Mouse (Mus musculus): ENCODE results near the gene Ghrhr. TPM values are rescaled to one million over a fixed set of nuclear protein-coding genes. Genes with fewer than 3 reads are reported as not detected.

Ghrhr gene
- polyA plus RNA-seq, 1 experiment from 2014 or later, result 0.46 TPM

- no peak for ATAC-seq
- Histone ChIP-seq H3K9ac (ENCODE audit: low read depth, low read length) (no peak overlapping the region), H3K4me2 (ENCODE audit: low read depth, low read length) (no peak overlapping the region), H3K4me3 (ENCODE audit: low read length) (no peak overlapping the region), H3K4me1 (ENCODE audit: control insufficient read depth, insufficient read depth, low read length) (peaks cover 9% of the 10 kb centered on the region; the same call in 1 of the 2 replicates), H3K36me3 (ENCODE audit: control insufficient read depth, insufficient read depth, low read length) (no peaks in the 10 kb centered on the region), H3K27me3 (replicated peaks; ENCODE audit: control insufficient read depth, insufficient read depth, low read length) (no peaks in the 10 kb centered on the region), H3K27ac (ENCODE audit: low read length) (no peak overlapping the region), H3K9me3 (ENCODE audit: control insufficient read depth, low read length) (no peaks in the 10 kb centered on the region)
- WGBS, result 46% methylated on average over 12 of the region's 12 CpGs
These were observed 12.6 kb downstream of the Ghrhr start for GRCm38 (mm10) chr6:55388546-55389169.

- Histone ChIP-seq H3K9me3 (ENCODE audit: control insufficient read depth, low read length) (no peaks in the 10 kb centered on the region), H3K4me1 (ENCODE audit: control insufficient read depth, insufficient read depth, low read length) (0 out of 2 replicates have a peak, but pooled peaks cover 6% of the 10 kb centered on the region), H3K27ac (ENCODE audit: low read length) (no peak overlapping the region), H3K4me2 (ENCODE audit: low read depth, low read length) (no peak overlapping the region), H3K36me3 (ENCODE audit: control insufficient read depth, insufficient read depth, low read length) (no peaks in the 10 kb centered on the region), H3K4me3 (ENCODE audit: low read length) (no peak overlapping the region), H3K27me3 (replicated peaks; ENCODE audit: control insufficient read depth, insufficient read depth, low read length) (no peaks in the 10 kb centered on the region), H3K9ac (ENCODE audit: low read depth, low read length) (no peak overlapping the region)
- no peak for ATAC-seq
- WGBS, result 61% methylated on average over 5 of the region's 5 CpGs
These were observed 13.2 kb downstream of the Ghrhr start for GRCm38 (mm10) chr6:55389321-55389720.

GRCm38 (mm10) chr6:55391814-55392213 is 15.7 kb downstream of the Ghrhr start:
- 31% methylated on average over 4 of the region's 4 CpGs for WGBS
- peaks cover 8% of the 10 kb centered on the region for H3K4me1 ChIP-seq (ENCODE audit: control insufficient read depth, insufficient read depth, low read length)
- H3K4me2 ChIP-seq (ENCODE audit: low read depth, low read length), result no peak overlapping the region
- H3K9me3 ChIP-seq (ENCODE audit: control insufficient read depth, low read length), result no peaks in the 10 kb centered on the region
- no peaks in the 10 kb centered on the region for H3K27me3 ChIP-seq (replicated peaks; ENCODE audit: control insufficient read depth, insufficient read depth, low read length)
- no peak overlapping the region for H3K4me3 ChIP-seq (ENCODE audit: low read length)
- H3K27ac ChIP-seq (ENCODE audit: low read length), result no peak overlapping the region
- H3K9ac ChIP-seq (ENCODE audit: low read depth, low read length), result no peak overlapping the region
- H3K36me3 ChIP-seq (ENCODE audit: control insufficient read depth, insufficient read depth, low read length), result no peaks in the 10 kb centered on the region
- ATAC-seq, result no peak

GRCm38 (mm10) chr6:55392453-55392852 is 16.4 kb downstream of the Ghrhr start:
- WGBS, result 8% methylated on average over 4 of the region's 4 CpGs
- peak; percentile 45; the same call in 1 of the 2 replicates for ATAC-seq

GRCm38 (mm10) chr6:55394854-55395253 is 18.8 kb downstream of the Ghrhr start:
- no peak for ATAC-seq

More at GRCm38 (mm10) chr6:55392453-55392852, 16.4 kb downstream of the Ghrhr start:
- no peaks in the 10 kb centered on the region for H3K9me3 ChIP-seq (ENCODE audit: control insufficient read depth, low read length)
- no peak overlapping the region for H3K9ac ChIP-seq (ENCODE audit: low read depth, low read length)
- H3K27me3 ChIP-seq (replicated peaks; ENCODE audit: control insufficient read depth, insufficient read depth, low read length), result no peaks in the 10 kb centered on the region
- H3K36me3 ChIP-seq (ENCODE audit: control insufficient read depth, insufficient read depth, low read length), result no peaks in the 10 kb centered on the region
- no peak overlapping the region for H3K4me3 ChIP-seq (ENCODE audit: low read length)
- H3K4me1 ChIP-seq (ENCODE audit: control insufficient read depth, insufficient read depth, low read length), result peaks cover 10% of the 10 kb centered on the region
- no peak overlapping the region for H3K27ac ChIP-seq (ENCODE audit: low read length)
- no peak overlapping the region for H3K4me2 ChIP-seq (ENCODE audit: low read depth, low read length)

DNA sequence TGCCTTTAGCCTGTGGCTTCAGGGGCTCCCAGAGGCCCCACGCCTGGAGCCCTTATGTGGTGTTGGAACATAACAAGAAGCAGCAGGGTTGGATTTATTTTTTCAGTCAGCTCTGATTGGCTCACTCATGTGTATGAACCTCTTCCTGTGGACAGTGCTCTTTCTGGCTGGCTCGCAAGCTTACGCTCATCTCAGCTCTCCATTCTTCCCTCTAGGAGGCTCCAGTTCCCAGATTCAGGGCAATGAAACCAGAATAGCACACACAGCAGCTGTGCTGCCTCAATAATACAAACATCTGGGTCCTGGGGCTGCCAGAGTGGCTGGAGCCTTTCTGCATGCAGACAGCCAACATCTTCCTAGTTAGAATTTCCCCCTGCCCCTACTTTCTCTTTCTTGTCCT is 20.1 kb downstream of the Ghrhr start:
- H3K4me2 ChIP-seq (ENCODE audit: low read depth, low read length), result no peak overlapping the region
- H3K9ac ChIP-seq (ENCODE audit: low read depth, low read length), result no peak overlapping the region
- H3K4me1 ChIP-seq (ENCODE audit: control insufficient read depth, insufficient read depth, low read length), result peaks cover 5% of the 10 kb centered on the region
- H3K9me3 ChIP-seq (ENCODE audit: control insufficient read depth, low read length), result no peaks in the 10 kb centered on the region
- peak; percentile 81 for ATAC-seq
- H3K36me3 ChIP-seq (ENCODE audit: control insufficient read depth, insufficient read depth, low read length), result no peaks in the 10 kb centered on the region
- no peaks in the 10 kb centered on the region for H3K27me3 ChIP-seq (replicated peaks; ENCODE audit: control insufficient read depth, insufficient read depth, low read length)
- WGBS, result 29% methylated on average over 3 of the region's 3 CpGs
- H3K27ac ChIP-seq (ENCODE audit: low read length), result peak overlapping the region; percentile 55
- no peak overlapping the region for H3K4me3 ChIP-seq (ENCODE audit: low read length)

More at GRCm38 (mm10) chr6:55394854-55395253, 18.8 kb downstream of the Ghrhr start:
- no peak overlapping the region for H3K9ac ChIP-seq (ENCODE audit: low read depth, low read length)
- H3K9me3 ChIP-seq (ENCODE audit: control insufficient read depth, low read length), result no peaks in the 10 kb centered on the region
- no peaks in the 10 kb centered on the region for H3K27me3 ChIP-seq (replicated peaks; ENCODE audit: control insufficient read depth, insufficient read depth, low read length)
- H3K4me3 ChIP-seq (ENCODE audit: low read length), result no peak overlapping the region
- 77% methylated on average over 10 of the region's 10 CpGs for WGBS
- H3K27ac ChIP-seq (ENCODE audit: low read length), result no peak overlapping the region
- peaks cover 5% of the 10 kb centered on the region for H3K4me1 ChIP-seq (ENCODE audit: control insufficient read depth, insufficient read depth, low read length)
- H3K36me3 ChIP-seq (ENCODE audit: control insufficient read depth, insufficient read depth, low read length), result no peaks in the 10 kb centered on the region
- no peak overlapping the region for H3K4me2 ChIP-seq (ENCODE audit: low read depth, low read length)

DNA sequence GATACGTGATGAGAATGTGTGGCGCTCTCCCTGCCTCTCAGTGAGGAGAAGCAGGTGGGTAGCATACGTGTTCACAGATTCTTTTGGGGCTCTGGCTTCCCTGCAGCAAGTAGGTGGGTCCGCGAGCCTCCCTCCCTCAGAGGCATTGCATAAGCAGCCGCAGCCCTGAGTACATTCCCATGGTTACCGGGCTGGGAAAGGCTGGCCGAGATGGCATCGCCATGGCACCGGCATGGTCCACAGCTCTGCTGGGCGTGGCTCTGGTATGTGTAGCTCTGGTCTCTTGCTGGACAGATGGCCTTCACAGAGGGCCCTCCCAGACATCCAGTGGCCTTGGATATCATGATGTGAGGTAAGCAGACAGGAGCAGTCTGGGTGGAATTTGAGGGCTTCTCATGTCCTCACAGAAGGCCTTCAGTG is 20.5 kb downstream of the Ghrhr start:
- no peak overlapping the region for H3K4me2 ChIP-seq (ENCODE audit: low read depth, low read length)
- H3K4me3 ChIP-seq (ENCODE audit: low read length), result no peak overlapping the region
- H3K27ac ChIP-seq (ENCODE audit: low read length), result peak overlapping the region; percentile 55
- H3K9me3 ChIP-seq (ENCODE audit: control insufficient read depth, low read length), result no peaks in the 10 kb centered on the region
- peaks cover 5% of the 10 kb centered on the region for H3K4me1 ChIP-seq (ENCODE audit: control insufficient read depth, insufficient read depth, low read length)
- H3K36me3 ChIP-seq (ENCODE audit: control insufficient read depth, insufficient read depth, low read length), result no peaks in the 10 kb centered on the region
- no peaks in the 10 kb centered on the region for H3K27me3 ChIP-seq (replicated peaks; ENCODE audit: control insufficient read depth, insufficient read depth, low read length)
- peak; percentile 65 for ATAC-seq
- H3K9ac ChIP-seq (ENCODE audit: low read depth, low read length), result no peak overlapping the region
- WGBS, result 61% methylated on average over 11 of the region's 11 CpGs

DNA sequence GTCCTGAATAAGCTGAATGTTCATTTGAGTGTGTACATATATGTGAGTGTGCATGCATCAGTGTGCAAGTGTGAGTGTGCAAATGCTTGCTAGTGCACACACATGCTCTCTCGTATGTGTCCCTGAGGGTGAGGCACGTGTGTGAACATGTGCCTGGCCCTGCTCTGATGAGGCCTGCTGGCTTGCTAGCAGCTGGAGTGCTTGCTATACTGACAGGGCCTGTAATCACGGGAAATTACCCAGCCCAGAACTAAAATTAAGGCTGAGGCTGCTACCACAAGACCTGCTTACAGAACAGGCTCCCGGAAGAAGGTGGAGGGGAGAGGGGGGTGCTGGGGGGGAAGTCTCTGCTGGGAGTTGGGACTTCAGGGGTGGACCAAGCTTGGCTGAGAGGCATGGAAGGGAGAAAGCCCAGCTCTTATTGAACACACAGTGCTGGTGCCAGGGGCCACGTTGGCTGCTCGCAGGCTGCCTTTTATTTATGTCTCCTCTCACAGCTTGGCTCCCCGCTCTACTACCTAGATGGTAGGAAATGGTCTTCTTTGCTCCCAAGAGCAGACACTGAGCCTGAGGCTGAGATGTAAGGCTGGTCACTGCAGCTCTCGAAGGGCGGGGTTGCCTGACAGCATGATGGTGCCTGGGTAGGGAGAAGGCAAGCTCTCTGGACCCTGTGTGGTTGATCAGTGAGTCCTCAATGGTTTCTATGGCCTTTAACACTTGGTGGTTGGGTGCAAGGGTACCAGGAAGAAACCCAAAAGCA is 23.0 kb downstream of the Ghrhr start:
- Histone ChIP-seq H3K9me3 (ENCODE audit: control insufficient read depth, low read length) (no peaks in the 10 kb centered on the region), H3K36me3 (ENCODE audit: control insufficient read depth, insufficient read depth, low read length) (no peaks in the 10 kb centered on the region), H3K4me1 (ENCODE audit: control insufficient read depth, insufficient read depth, low read length) (peaks cover 5% of the 10 kb centered on the region), H3K27me3 (replicated peaks; ENCODE audit: control insufficient read depth, insufficient read depth, low read length) (no peaks in the 10 kb centered on the region), H3K27ac (ENCODE audit: low read length) (0 out of 2 replicates have a peak overlapping the region, but pooled peaks have one; percentile 49), H3K4me2 (ENCODE audit: low read depth, low read length) (no peak overlapping the region), H3K4me3 (ENCODE audit: low read length) (no peak overlapping the region), H3K9ac (ENCODE audit: low read depth, low read length) (no peak overlapping the region)
- 59% methylated on average over 9 of the region's 9 CpGs for WGBS
- no peak for ATAC-seq

DNA sequence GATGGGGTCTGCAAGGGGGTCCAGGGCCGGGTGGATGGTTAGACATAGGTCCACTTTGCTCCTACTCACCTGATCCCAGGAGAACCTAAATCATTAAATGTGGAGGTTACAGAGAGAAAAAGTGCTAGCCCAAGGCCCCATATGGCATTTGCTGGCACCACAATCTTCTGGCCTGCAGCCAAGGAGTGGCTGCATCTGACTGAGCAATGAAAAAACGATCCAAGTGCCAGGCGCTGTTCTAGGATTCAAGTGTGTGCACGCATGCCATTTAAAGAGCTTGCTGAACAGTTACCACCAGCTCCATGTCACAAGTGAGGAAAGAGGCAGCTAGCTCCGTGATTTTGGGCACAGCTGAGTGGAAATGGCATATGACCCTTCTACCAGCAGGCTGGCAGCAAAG is 23.8 kb downstream of the Ghrhr start:
- Histone ChIP-seq H3K4me3 (ENCODE audit: low read length) (no peak overlapping the region), H3K4me1 (ENCODE audit: control insufficient read depth, insufficient read depth, low read length) (peaks cover 5% of the 10 kb centered on the region), H3K4me2 (ENCODE audit: low read depth, low read length) (no peak overlapping the region), H3K9me3 (ENCODE audit: control insufficient read depth, low read length) (no peaks in the 10 kb centered on the region), H3K36me3 (ENCODE audit: control insufficient read depth, insufficient read depth, low read length) (no peaks in the 10 kb centered on the region), H3K9ac (ENCODE audit: low read depth, low read length) (no peak overlapping the region), H3K27me3 (replicated peaks; ENCODE audit: control insufficient read depth, insufficient read depth, low read length) (no peaks in the 10 kb centered on the region), H3K27ac (ENCODE audit: low read length) (no peak overlapping the region)
- ATAC-seq, result no peak
- 75% methylated on average over 5 of the region's 5 CpGs for WGBS
